Mouse (Mus musculus) forebrain, embryonic 15.5 days (tissue): ENCODE results near the gene Hbp1. TPM values are rescaled to one million over a fixed set of nuclear protein-coding genes. Genes with fewer than 3 reads are reported as not detected.

ENCODE experiments used
- polyA plus RNA-seq: library from polyadenylated mRNA; unstranded; fragments of >200 nt; fragmentation: Nextera tagmentation; extraction: Ambion mirVana; gene quantifications from 2 replicates; pipeline ENCODE4 v1.2.1, GENCODE M21; 2015

Hbp1 gene
- polyA plus RNA-seq, 1 experiment from 2014 or later, result 85.6 TPM

Other genes with a start within 250 kb of the Hbp1 start
- gene Gpr22, start 236.6 kb downstream of the Hbp1 start, polyA plus RNA-seq, result 10.7 TPM in 2 replicates
- gene Prkar2b, start 110.8 kb upstream of the Hbp1 start, polyA plus RNA-seq, result 124 and 138 TPM in 2 replicates